Mouse (Mus musculus) embryo, embryonic 11 days (tissue): ENCODE data around the gene Cdk14.

Experiments
- DNase-seq: peaks from one replicate; pipeline ENCODE4 v3.0.0-alpha.2; 2015

Cdk14 gene

DNA sequence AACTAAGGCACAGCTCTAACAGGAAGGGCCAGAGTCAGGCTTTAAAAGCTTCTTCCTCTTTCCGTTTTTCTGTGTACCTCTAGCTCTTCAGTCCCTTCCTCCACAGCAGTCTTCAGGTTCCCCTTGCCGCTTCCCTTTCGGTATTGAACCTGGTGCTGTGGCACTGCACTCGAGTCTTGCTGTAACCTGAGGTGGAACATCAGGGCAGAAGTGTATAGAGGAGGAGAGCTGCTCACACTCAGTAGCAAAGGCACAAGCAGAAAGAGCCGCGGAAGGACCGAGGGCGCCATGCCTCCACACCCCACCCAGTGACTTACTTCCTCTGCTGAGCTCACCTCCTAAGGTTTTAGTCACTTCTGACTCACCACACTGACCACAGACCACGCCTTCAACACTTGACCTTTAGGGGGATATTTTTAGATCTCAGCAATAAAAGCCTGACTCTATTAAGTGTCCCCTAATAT, at the start of gene Cdk14:
Gene Cdk14, minus strand, starts transcription at position 321 of the 464 bp plus-strand sequence.
- no peak for DNase-seq

DNA sequence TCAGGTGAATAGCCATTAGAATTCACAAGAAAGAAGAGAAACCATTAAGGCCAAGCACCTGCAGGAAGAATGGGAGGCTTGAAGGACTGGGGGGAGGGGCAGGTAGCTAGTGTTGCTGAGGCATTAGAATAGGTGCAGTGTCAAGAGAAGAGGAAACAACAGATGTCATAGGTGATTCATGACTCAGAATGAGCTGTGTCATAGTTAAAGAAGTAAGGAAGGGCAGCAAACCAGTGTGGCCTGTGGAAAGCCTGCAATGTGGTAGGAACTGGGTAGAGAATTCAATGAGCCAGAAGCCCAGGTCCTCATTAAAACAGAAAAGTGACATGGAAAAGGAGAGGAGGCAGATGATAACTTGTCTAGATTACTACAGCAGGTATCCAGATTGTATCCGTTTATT, 45.1 kb upstream of the Cdk14 start:
- DNase-seq: no peak

DNA sequence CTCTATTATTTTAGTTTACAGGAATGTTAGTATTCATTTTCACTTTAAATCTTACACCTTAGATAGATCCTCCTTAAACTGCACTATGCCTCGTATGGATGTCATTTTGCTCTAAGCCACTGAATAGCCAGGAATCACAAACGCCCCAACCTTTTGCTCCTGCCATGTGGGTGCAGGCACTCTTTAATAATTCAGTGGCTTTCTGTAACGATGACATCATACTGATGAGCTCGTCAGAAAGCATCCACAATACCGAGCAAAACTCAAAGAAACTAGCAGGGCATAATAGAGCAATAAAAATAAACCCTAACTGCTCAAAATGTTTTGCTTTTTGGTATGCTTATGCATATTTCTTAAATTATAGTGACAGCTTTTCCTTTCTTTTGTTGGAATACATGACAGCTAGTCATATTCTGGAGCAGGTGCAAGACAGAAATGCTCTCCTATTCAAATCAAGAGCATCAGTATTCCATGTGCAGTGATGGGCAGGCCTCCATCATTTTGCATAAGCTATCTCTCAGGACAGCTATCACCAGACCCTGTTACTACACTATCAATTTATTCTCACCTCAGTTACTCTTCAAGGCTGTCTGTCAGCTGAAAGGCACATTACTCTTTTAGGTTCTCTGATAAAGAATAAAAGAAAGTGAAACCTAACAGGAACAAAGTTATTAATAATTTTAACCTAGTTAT, 11.8 kb upstream of the Cdk14 start:
- no peak for DNase-seq

DNA sequence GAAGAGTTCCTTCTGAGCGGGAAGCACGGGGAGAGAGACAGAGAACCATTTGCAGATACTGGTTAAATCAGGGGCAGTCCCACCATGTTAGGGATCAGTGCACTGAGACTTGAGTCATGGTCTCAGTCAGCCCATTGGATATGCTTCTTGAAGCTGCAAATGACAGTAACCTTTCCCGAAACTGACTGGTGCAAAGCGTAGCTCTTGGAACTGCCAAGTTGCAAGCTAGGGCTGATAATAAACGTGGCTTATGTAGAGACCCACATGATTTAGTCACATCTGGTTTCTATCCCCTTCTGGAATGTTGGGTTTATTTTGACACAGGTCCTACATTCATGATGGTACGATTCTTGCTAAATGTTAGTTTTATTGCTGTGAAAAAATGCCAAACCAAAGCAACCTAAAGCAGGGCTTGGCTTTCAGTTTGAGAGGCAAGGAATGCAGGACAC, 3.6 kb upstream of the Cdk14 start:
- DNase-seq: peak; percentile 5

DNA sequence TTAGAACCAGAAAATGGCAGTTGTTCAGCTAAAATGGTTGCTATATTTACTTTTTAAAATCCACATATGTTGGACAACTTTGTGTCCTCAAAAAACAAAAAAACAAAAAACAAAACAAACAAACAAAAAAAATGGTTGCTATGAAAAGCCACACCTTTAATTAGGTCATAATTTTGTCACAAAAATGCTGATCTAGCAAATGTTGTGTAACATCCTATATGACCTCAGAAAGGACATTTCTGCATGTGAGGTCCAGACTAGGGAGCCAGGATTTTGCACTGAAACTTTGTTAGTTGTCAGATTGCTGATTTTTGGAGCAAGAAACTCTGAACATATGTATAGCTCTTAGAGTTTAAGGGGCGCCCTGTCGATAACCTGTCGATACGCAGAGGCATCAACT, 3.0 kb upstream of the Cdk14 start:
- no peak for DNase-seq

DNA sequence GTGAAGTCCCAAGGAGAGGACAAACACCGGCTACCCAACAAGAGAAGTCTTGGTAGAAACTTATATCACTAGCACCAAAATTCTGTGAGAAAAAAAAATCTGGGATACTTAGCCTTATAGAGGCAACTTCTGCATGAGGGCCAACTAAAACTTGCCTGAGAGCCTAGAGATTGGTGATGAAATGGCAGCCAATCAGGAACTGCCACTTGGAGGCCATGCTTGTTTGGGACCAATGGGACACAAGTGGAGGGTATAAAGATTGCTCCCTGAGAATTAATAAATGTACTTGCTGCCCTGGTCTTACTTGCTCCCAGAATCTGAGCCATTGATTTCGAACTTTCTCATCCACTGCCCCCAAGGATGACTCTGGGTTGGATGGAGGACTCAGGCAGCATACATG, 1.3 kb upstream of the Cdk14 start:
- no peak for DNase-seq

DNA sequence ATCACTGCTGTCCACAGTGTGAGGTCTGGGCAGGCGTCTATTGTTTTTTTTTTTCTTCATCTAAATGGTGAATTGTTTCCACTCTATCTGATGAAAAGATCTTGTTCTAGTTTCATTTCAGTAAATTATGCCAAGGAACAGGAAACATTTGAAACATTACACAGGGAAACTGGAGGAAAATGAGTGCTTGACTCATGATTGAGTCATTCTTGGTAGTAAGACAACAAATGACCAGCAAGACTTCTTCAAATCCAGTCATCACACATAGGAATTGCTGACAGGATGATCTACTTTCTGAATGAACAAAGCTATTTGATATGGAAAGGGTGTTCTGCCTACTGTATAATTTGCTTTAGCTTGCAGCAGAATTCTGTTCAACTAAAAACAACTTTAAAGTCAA, 859 bp downstream of the Cdk14 start:
- DNase-seq: no peak

DNA sequence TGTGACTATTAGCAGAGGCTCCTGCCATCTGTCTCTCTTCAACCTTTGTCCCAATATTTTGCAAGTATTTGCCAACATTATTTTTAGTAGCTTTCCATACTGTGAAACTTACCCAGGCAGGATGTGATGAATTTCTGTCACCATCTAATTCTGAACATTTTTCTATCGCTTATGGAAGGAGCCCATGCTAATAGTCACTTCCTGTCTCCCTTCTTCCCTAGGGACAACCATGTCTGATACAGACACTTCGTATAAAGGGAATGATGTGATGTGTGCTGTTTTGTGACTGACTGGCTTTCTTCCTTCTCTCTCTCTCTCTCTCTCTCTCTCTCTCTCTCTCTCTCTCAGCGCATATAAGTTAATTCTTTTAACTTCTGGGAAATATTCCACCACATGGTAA, 5.3 kb downstream of the Cdk14 start:
- no peak for DNase-seq

DNA sequence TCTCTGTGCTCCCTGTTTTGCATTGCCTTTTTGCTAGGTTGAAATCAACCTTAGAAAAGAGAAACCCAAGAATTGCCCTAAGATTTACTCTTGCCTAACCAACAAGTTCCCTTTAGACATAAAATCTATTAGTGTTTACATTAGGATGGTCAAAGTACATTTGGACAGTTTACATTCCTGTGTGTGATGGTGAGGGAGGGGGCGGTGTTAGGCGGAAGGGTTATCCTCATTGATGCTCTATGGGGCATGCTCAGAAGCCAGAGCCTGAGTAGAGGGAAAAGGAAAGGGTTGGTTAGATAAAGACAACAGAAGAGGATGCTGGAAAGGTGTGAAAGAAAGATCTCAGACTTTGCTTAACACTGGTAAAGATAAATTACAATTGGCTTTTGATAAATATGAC, 8.2 kb downstream of the Cdk14 start:
- no peak for DNase-seq

DNA sequence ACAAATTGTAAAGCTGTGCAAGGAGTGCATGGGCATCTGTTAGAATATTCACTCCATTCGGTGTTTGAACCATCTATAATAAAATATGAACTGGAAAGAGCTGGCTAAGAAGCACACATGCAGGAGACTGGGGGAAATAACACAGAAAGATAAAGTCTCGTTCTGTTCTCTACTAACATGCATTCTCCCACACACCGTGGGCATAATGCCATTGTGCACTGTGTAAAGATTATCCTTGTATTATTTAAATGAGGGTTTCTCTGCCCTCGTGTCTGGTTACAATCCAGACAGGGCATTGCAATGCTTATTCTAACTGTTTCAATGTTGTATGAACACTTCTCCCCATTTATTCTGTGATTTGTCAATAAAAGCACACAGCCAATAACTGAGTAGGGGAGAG, 18.1 kb downstream of the Cdk14 start:
- no peak for DNase-seq

DNA sequence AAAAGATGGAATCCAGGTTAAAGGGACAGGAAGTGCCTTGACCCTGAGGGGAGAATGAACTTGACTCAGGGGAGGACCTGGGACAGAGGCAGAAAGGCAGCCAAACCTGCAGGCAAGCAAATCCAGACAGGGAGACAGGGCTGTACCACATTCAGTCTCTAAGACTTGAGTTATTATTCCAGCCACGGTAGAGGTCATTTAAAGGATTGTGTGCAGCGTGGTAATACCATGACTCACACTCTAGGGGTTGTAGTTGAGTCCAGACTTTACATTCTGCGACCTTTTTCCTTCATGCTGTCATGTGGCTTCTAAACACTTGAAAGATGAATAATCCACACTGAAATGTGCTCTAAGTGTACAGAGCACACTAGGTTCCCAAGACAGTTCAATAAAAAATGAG, 27.3 kb downstream of the Cdk14 start:
- DNase-seq: no peak

DNA sequence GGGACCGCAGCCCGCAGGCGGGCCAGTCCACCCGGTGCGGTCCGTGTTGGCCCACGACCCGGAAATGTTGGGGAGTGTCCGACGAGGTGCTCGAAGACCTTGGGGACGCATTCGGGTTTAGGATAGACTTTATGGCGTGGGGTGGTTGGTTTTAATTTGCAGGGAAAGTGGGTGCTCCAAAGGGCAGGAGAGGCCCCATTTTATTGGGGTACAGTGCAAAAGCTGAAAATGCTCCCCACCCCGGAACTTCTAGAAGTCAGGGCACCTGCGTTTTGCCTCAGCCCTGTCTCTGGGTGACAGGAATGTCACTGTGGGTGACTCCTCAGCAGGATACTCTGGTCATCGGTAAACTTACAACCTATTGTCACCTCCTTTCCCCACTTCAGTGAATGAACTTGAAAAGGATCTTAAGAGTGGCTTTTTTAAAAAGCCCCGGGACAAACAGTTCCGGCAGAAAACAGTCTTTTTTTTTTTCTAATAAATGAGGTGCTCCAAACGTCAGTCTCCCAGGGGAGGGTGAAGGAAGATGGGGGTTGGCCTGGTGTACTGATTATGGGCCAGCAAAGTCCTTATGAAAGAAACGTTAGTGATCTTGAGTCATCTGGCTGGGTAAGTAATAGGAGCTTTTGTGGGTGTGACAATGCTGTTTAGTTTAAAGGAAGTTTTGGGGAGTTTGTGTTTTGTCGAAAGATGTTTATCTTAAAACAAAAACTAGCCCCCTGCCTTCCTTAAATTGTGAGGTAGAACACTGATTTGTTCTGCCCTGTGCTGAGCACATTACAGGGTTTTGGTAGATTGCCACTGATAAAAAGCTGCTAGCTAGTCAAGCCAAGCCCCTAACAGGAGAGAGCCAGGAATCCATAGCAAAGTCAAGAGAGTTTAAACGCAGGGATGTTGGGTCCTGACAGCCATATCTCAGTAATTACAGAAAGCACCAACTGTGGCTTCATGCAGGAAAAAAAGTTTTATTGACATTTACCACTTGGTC, 39.1 kb downstream of the Cdk14 start:
- DNase-seq: peak; percentile 35

DNA sequence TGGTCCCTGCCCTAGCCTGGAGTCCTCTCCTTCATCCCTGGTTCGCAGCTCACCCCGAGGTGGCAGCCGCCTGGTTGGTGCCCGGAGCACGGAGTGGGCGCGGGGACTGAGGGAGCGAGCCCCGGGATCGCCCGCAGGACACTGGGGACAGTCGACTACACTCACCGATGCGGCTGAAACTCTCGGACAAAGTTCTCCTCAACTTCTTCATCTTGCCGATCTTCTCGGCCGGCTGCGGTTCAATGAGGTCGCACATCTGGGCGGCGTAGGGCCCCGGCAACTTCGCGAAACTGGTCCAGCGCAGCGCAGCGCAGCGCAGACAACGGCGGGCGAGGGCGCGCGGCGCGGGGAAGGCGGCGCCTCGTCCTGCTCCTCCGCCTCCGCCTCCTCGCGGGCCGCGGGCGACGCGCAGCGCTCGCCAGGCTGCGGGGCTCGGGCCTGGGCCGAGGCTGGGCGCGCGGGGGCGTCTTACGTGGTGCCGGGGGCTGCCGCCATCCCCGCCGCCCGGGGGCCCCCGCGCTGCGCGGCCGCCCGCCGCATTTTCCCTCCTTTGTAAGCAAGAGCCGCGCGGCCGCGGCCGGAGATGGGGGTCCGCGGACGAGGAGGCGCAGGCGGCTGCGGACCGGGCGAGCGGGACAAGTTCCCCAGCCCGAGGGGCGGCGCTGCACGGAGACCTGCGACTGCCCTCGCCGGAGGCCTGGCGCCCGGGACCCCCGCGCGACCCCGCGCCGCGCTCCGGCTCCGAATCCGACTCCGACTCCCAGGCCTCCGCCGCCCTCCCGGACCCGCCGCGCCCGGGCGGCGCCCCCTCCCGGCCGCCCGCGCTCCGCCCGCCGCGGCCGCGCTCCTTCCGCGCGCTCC, 40.0 kb downstream of the Cdk14 start:
- peak; percentile 86 for DNase-seq

DNA sequence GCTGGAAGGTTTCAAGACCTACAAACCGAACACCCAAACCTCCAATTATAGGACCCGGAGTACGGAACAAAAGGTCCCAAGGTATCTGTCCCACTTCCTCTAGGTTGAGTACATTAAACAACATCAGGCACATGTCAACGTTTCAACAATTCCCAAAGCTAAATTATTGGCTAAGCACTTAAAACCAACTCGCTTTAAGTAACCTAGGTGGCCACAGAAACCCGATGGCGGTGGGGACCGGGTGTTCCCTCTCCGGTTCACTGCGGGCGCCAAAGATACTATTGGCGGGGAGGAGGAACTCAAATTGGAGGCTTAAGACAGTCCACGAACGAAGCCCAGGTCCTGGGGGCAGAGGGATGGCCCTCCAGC, 40.6 kb downstream of the Cdk14 start:
- no peak for DNase-seq

DNA sequence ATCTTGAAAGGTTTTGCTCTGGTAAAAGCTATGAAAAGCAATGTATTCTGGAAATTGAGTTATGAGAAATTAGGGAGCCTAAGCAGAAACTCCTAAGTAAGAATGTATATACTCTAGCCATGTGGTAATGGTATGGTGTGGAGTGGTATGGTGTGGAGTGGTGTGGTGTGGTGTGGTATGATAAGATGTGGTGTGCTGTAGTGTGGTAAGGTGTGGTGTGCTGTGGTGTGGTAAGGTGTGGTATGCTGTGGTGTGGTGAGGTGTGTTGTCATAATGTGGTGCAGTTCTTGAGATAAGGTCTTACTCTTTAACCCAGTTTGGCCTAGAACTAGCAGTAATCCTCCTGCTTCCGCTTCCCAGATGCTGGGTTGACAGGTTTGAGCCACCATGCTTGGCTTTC, 45.7 kb downstream of the Cdk14 start:
- DNase-seq: no peak

DNA sequence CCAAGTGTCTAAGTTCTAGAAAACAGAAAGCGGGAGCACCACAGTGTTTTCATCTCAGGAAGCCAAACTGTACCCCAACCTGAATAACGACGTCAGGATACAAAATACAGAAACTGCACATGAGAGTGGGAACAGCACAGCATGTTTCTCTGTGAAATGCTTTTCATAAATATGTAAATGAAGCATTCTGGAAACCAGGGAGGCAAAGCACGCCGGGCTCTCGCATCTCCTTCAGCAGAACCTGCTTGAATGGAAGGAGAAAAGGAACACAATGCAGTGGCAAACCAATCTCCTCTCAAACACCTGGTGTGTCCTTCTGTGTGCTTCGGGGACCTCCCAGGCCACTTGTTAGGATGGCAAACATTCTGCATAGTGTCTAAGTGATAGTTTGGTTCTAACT, 46.6 kb downstream of the Cdk14 start:
- no peak for DNase-seq

DNA sequence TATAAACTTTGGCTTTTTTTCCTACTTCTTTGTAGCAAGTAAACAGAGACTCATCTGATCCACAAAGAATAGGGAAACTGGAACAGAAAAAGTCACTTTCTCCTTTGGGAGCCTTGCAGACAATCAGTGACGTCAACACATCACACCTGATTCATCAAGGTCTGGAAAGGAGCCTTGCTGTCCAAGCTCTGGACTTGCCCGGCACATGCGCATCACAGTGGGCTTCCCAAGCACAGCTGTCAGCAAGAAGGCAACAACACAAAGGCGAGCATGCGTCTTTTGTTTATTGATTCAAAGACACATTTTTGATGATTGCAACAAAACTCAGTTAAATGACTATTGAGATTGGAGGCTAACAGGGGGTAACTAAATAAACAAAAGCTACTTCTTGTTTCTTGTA, 47.2 kb downstream of the Cdk14 start:
- DNase-seq: no peak

DNA sequence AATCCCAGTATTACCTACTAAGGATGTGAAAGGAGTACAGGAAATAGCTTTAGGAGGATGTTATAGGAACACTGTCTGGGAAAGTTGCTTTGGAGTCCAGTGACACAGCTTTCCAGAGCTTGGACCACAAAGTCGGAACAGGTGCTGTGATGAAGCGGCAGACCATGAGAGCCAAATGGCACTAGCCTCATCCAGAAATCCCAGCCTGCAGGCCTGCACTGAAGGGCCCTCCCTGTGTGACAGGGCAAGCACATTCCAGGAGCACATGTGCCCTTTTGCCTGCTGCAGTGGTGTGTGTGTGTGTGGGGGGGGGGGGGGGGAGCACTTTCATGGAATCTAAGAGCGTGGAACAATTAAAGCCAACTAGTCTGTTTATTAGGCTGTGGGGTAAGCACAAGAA, 47.8 kb downstream of the Cdk14 start:
- no peak for DNase-seq

DNA sequence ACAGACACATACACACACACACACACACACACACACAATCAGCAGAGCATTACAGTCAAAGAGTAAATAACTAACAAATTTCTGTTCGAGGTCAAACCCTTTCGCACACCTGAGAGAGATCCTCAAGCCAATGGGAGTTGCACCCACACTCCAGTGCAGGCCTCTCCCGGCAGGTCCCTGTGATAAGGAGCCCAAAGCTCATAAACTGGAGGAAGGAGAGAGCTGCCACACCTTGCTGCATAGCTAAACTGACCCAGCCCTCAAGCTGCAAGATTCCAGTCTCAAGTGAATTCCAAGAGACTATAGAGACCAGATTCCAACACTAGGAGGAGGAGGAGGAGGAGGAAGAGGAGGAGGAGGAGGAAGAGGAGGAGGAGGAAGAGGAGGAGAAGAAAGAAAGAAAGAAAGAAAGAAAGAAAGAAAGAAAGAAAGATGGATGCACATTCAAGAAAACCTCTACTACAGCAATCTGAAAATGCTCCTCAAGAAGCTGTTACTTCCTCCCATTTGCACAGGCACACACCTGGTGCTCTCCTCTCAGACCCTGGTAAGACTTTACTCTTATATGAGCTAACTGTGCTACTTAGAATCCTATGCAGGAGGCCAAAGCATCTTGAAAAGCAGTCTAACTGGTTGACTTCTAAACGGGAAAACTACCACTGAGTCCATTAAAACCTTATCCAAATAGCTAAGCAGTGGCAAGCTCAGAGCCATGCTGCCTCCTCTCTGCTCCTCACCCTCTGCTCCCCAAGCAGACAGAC, 49.6 kb downstream of the Cdk14 start:
- no peak for DNase-seq

DNA sequence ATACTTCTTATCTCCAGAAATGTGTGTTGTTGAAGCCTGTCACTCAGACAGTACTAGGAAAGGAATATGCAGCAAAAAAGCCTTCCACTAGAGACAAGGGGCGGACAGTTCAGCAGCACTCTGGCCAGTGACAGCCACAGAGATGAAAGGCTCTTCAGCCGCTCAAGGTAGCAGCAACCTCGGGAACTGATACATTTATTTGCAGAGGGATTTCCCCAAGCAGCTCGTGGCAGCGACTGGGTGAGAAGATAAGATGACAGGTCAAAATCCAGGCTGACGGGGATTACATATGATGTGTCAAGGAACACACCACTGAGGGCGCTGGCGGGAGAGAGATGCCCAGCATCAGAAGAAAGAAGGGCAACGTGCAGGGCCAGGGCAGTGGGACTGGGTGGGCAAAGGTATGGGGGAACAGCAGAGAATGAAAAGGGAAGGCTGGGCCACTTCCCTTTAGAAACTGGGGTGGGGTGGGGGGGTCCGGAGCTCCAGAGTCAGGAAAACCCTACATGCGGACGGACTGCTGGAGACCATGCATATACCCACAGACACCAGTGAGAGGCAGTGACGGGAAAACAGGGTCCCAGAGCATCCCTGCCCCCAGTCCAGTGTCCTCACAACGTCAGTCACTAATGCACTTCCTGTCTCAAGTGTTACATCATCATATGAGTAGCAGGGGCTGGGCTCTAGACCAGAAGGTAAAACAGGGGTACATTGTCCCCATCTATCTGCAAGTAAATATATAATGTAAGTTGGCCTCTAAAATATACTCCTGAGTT, 51.5 kb downstream of the Cdk14 start:
- DNase-seq: no peak

DNA sequence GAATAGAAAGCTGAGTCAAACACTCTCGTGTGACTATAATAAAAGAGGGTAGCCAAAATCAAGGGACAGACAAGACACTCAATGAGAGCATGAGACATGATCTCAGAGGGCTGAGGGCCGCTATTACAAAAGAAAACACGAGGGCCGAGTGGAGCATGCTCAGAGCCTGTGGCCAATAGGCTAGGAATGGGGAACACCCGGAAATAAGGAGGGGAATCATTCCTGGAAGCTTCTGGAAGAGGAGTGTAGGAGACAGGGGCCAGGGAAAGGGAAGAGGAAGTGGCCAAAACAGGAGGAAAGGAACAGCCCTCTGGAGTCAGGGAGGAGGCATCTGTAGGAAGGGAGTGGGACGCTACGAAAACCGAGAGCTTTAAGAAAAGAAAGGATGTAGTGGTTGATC, 52.6 kb downstream of the Cdk14 start:
- DNase-seq: no peak
